Mouse (Mus musculus) liver, embryonic 14.5 days (tissue): ENCODE results near the gene Vapb. TPM values are rescaled to one million over a fixed set of nuclear protein-coding genes. Genes with fewer than 3 reads are reported as not detected.
A peak's percentile ranks its signal among the peaks of the same experiment; 100 is the strongest.

ENCODE experiments used
- ATAC-seq: fragments of 200-750 bp; cut with Nextera tagmentation; 2 replicates; pipeline ENCODE4 v1.8.0; 2017; ENCODE audit warnings: moderate number of reproducible peaks, mild to moderate bottlenecking, moderate library complexity; ENCODE audit not compliant: insufficient read depth
- DNase-seq, 3 experiments: peaks; one replicate each; pipeline ENCODE4 v3.0.0-alpha.2; 2012 to 2013; ENCODE audit warnings: low read depth in 3 of 3, low spot score in 3 of 3
- H3K27ac ChIP-seq: fragments of 300-500 bp; sonication (generic); 2 replicates; pipeline ENCODE4 v1.5.1; 2014; ENCODE audit warnings: moderate library complexity, mild to moderate bottlenecking, control low read depth, inconsistent platforms
- H3K27me3 ChIP-seq: fragments of 300-500 bp; sonication (generic); 2 replicates; pipeline ENCODE4 v1.6.1; 2014; ENCODE audit warnings: mild to moderate bottlenecking, low read length, moderate library complexity; ENCODE audit not compliant: control insufficient read depth, insufficient read depth
- H3K36me3 ChIP-seq: fragments of 300-500 bp; sonication (generic); replicated peaks from 2 replicates; pipeline ENCODE4 v1.6.1; 2014; ENCODE audit warnings: low read depth; ENCODE audit not compliant: control insufficient read depth, insufficient read depth
- H3K4me1 ChIP-seq, 2 experiments: fragments of 200-500 bp in 1 of 2; fragments of 300-500 bp in 1 of 2; sonication (generic) in 1 of 2; replicated peaks; 2 replicates each; pipeline ENCODE4 v1.6.1; 2012 to 2014; ENCODE audit warnings: antibody characterized with exemption in 1 of 2, inconsistent platforms in 1 of 2, low read length in 1 of 2; ENCODE audit not compliant: control insufficient read depth in 2 of 2, insufficient read depth in 2 of 2
- H3K4me2 ChIP-seq: fragments of 300-500 bp; sonication (generic); 2 replicates; pipeline ENCODE4 v1.6.1; 2014; ENCODE audit warnings: low read depth, mild to moderate bottlenecking, control low read depth, moderate library complexity
- H3K4me3 ChIP-seq, 2 experiments: fragments of 200-500 bp in 1 of 2; fragments of 300-500 bp in 1 of 2; sonication (generic) in 1 of 2; 2 replicates each; pipeline ENCODE4 v1.5.1; 2012 to 2014; ENCODE audit warnings: low read depth in 2 of 2, low read length in 2 of 2, mild to moderate bottlenecking in 2 of 2, control low read depth in 1 of 2, inconsistent platforms in 1 of 2, moderate library complexity in 1 of 2; ENCODE audit not compliant: insufficient read depth in 1 of 2
- H3K9ac ChIP-seq: fragments of 300-500 bp; sonication (generic); replicated peaks from 2 replicates; pipeline ENCODE4 v1.6.1; 2014; ENCODE audit warnings: mild to moderate bottlenecking, control low read depth, moderate library complexity
- H3K9me3 ChIP-seq: fragments of 300-500 bp; sonication (generic); 2 replicates; pipeline ENCODE4 v1.6.1; 2016; ENCODE audit warnings: low read length, mixed read lengths; ENCODE audit not compliant: control insufficient read depth
- CTCF ChIP-seq: IDR thresholded peaks from 2 replicates; pipeline ENCODE4 v1.5.1; 2016; ENCODE audit warnings: antibody characterized with exemption, low read depth, control low read depth
- EP300 ChIP-seq: IDR thresholded peaks from 2 replicates; pipeline ENCODE4 v1.6.1; 2016; ENCODE audit warnings: antibody characterized with exemption, low read depth
- WGBS: fragments of 180-500 bp; shearing (Covaris S2); extraction: QIAGEN DNeasy Blood & Tissue Kit; methylation state at CpG from one replicate; pipeline ENCODE4 v1.1.7; 2014; ENCODE audit not compliant: insufficient replicate concordance; 5-methylcytosine and 5-hydroxymethylcytosine counted together
- polyA plus RNA-seq, 2 experiments: library from polyadenylated mRNA; depleted of rRNA in 1 of 2; stranded (reverse) in 1 of 2; unstranded in 1 of 2; fragments of >200 nt; fragmentation: Nextera tagmentation in 1 of 2; extraction: Ambion mirVana in 1 of 2; gene quantifications; 2 replicates each; pipeline versions ENCODE4 v1.2.1 to v1.2.3; 2012 to 2014

Gene Vapb
- polyA plus RNA-seq, 2 experiments, result 5.8 to 8.3 TPM

DNA sequence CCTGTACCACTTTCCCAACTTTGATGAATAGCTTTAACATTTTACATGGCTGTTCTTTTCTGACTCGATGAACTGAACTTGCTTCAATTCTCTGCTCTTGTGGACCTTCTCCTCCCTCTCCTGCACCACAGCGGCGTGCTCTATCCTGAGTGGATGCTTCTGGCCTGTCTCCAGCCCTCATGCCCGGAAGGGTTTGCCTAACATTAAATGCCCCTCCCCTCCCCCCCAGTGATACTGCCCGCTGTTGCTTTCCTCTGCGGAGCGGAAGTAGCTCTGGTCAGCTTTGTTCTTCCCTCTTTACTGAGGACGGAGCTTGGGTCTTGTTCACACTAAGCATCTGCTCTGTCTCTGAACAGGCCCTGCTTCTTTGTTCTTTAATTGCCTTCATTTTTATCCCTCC lies 34.4 kb downstream of the Vapb start:
- no peaks in the 10 kb centered on the region for H3K4me1 ChIP-seq

GRCm38 (mm10) chr2:173775556-173775955 lies 38.2 kb downstream of the Vapb start:
- WGBS, result 53% methylated on average over 3 of the region's 3 CpGs
- Histone ChIP-seq H3K4me3 (no peak overlapping the region), H3K9me3 (no peaks in the 10 kb centered on the region), H3K36me3 (no peaks in the 10 kb centered on the region; the same call in 1 of the 2 replicates), H3K4me1 (no peaks in the 10 kb centered on the region), H3K9ac (no peak overlapping the region), H3K4me2 (no peak overlapping the region), H3K27ac (no peak overlapping the region), H3K27me3 (no peaks in the 10 kb centered on the region)
- DNase-seq (no peak), ATAC-seq (no peak)
- TF ChIP-seq CTCF (no peak), EP300 (no peak)

More for the DNA sequence above, 34.4 kb downstream of the Vapb start:
- H3K36me3 ChIP-seq, result no peaks in the 10 kb centered on the region; the same call in 1 of the 2 replicates
- TF ChIP-seq CTCF (no peak), EP300 (no peak)
- no peak overlapping the region for H3K4me3 ChIP-seq
- ATAC-seq, result no peak; the same call in 1 of the 2 replicates
- no peak overlapping the region for H3K27ac ChIP-seq
- no peaks in the 10 kb centered on the region for H3K9me3 ChIP-seq
- WGBS, result 62% methylated on average over 8 of the region's 8 CpGs
- no peak for DNase-seq
- no peak overlapping the region for H3K4me2 ChIP-seq
- H3K27me3 ChIP-seq, result no peaks in the 10 kb centered on the region
- H3K9ac ChIP-seq, result no peak overlapping the region

DNA sequence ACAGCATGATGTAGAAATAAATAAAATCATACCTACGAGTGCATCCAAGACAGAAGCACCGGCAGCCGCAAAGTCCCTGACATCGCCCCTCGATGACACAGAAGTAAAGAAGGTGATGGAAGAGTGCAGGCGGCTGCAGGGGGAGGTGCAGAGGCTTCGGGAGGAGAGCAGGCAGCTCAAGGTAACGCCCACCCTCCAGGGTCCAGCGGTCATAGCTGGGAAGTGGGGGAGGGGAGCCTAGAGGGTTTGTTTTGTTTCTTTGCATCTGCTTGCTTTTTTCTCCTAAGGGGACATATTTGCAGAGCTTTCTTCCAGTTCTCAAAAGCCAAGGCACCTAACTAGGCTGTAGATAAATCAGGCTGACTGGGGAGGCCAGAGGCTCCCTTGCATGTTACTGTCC lies 38.8 kb downstream of the Vapb start:
- Histone ChIP-seq H3K27ac (no peak overlapping the region), H3K4me3 (no peak overlapping the region), H3K4me2 (no peak overlapping the region), H3K36me3 (no peaks in the 10 kb centered on the region; the same call in 1 of the 2 replicates), H3K27me3 (no peaks in the 10 kb centered on the region), H3K9ac (no peak overlapping the region), H3K4me1 (no peaks in the 10 kb centered on the region), H3K9me3 (no peaks in the 10 kb centered on the region)
- DNase-seq, result no peak
- ATAC-seq, result no peak
- TF ChIP-seq CTCF, result no peak
- TF ChIP-seq EP300, result no peak
- WGBS, result 62% methylated on average over 9 of the region's 9 CpGs

DNA sequence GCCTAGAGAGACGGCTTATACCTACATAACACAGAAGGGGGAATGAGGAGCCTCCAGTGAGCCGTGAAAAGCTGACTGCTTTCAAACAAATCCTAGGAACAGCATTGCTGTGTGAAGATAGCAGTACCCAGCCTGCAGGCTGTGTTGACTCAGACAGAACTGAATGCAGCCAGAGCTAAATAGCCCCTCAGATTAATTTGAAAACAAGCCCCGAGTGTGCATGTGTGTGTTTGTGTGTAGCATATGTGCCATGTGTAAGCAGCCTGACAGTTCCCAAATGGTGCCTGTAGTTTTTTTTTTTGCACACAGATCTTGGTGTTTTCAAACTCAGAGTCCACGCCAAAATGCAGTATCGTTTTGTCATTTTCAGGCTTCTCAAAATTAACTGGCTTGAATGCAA lies 43.6 kb downstream of the Vapb start:
- Histone ChIP-seq H3K4me2 (no peak overlapping the region), H3K9me3 (no peaks in the 10 kb centered on the region), H3K4me3 (no peak overlapping the region), H3K9ac (no peak overlapping the region), H3K36me3 (no peaks in the 10 kb centered on the region), H3K27me3 (no peaks in the 10 kb centered on the region), H3K27ac (no peak overlapping the region), H3K4me1 (no peaks in the 10 kb centered on the region; a peak in 1 of 4 replicates)
- WGBS, result 74% methylated on average over 5 of the region's 5 CpGs
- no peak for DNase-seq
- TF ChIP-seq CTCF (no peak), EP300 (no peak)
- ATAC-seq, result no peak

DNA sequence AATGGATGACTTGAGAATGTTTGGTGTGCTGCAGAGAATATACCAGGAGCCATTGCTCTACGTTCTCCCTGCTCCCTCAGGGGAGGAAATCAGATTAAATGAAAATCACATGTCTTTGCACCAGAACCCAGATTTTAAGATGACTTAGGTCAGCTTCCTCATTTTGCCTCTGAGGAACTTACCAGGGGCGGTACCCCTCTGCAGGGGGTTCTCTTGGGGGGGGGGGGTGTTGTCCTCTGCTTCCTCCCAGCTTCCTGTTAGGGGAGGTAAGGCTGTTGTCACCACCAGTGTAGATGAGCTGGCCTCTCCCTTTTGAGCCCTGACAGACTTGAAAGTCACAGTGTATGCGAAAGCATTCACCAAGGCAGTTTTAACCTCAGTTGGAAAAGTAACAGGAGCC lies 47.1 kb downstream of the Vapb start:
- 24% methylated on average over 3 of the region's 3 CpGs for WGBS
- TF ChIP-seq EP300 (no peak), CTCF (no peak)
- no peaks in the 10 kb centered on the region for H3K9me3 ChIP-seq
- no peak overlapping the region for H3K4me2 ChIP-seq
- DNase-seq (no peak), ATAC-seq (peak; percentile 42; the same call in 1 of the 2 replicates)
- H3K4me1 ChIP-seq, result peaks cover 0 to 2% of the 10 kb centered on the region in 2 experiments; a peak in 1 of 4 replicates
- no peak overlapping the region for H3K9ac ChIP-seq
- H3K27ac ChIP-seq, result no peak overlapping the region
- H3K27me3 ChIP-seq, result no peaks in the 10 kb centered on the region
- H3K4me3 ChIP-seq, result no peak overlapping the region
- no peaks in the 10 kb centered on the region for H3K36me3 ChIP-seq
